Mouse (Mus musculus) cortical plate, adult 2 months (tissue): ENCODE measurements around the gene Olfr654.

Experiments used
- CTCF ChIP-seq: fragments of 200-500 bp; IDR thresholded peaks from 2 replicates; pipeline ENCODE4 v1.5.1; 2011; ENCODE audit warnings: mild to moderate bottlenecking, control low read depth, low read length; ENCODE audit not compliant: insufficient read depth; ENCODE audit errors: extremely low read depth
- POLR2A ChIP-seq: fragments of 200-500 bp; IDR thresholded peaks from 2 replicates; pipeline ENCODE4 v1.6.1; 2011; ENCODE audit warnings: mild to moderate bottlenecking, low read length, control low read depth; ENCODE audit not compliant: insufficient read depth; ENCODE audit errors: extremely low read depth

GRCm38 (mm10) chr7:104604727-104605126 lies 17.9 kb downstream of the Olfr654 start:
- no peak for TF ChIP-seq CTCF
- no peak for TF ChIP-seq POLR2A
